Mouse (Mus musculus): ENCODE measurements around the gene Ube2h. TPM values are rescaled to one million over a fixed set of nuclear protein-coding genes. Genes with fewer than 3 reads are reported as not detected.

Gene Ube2h
- polyA plus RNA-seq, 1 experiment: 46.3 TPM

- TF ChIP-seq GATA1 (IDR thresholded peaks at IDR 0.05; ENCODE audit: low read length): no peak
Observed at GRCm38 (mm10) chr6:30195656-30196055, 108.7 kb downstream of the Ube2h start.

GRCm38 (mm10) chr6:30183624-30184023, 120.7 kb downstream of the Ube2h start:
- no peak for TF ChIP-seq GATA1 (IDR thresholded peaks at IDR 0.05; ENCODE audit: low read length)

- TF ChIP-seq GATA1 (IDR thresholded peaks at IDR 0.05; ENCODE audit: low read length): no peak
Observed at GRCm38 (mm10) chr6:30182038-30182437, 122.3 kb downstream of the Ube2h start.

GRCm38 (mm10) chr6:30180321-30180720, 124.0 kb downstream of the Ube2h start:
- TF ChIP-seq GATA1 (IDR thresholded peaks at IDR 0.05; ENCODE audit: low read length): no peak

GRCm38 (mm10) chr6:30179046-30179445, 125.3 kb downstream of the Ube2h start:
- TF ChIP-seq GATA1 (IDR thresholded peaks at IDR 0.05; ENCODE audit: low read length): no peak

- TF ChIP-seq GATA1 (IDR thresholded peaks at IDR 0.05; ENCODE audit: low read length): no peak
Observed at GRCm38 (mm10) chr6:30178023-30178639, 126.2 kb downstream of the Ube2h start.

GRCm38 (mm10) chr6:30177305-30177704, 127.0 kb downstream of the Ube2h start:
- TF ChIP-seq GATA1 (IDR thresholded peaks at IDR 0.05; ENCODE audit: low read length): no peak

- no peak for TF ChIP-seq GATA1 (IDR thresholded peaks at IDR 0.05; ENCODE audit: low read length)
Observed at GRCm38 (mm10) chr6:30176496-30176895, 127.8 kb downstream of the Ube2h start.

GRCm38 (mm10) chr6:30175918-30176421, 128.4 kb downstream of the Ube2h start:
- no peak for TF ChIP-seq GATA1 (IDR thresholded peaks at IDR 0.05; ENCODE audit: low read length)

GRCm38 (mm10) chr6:30175225-30175917, 129.0 kb downstream of the Ube2h start:
- no peak for TF ChIP-seq GATA1 (IDR thresholded peaks at IDR 0.05; ENCODE audit: low read length)

GRCm38 (mm10) chr6:30174461-30175224, 129.7 kb downstream of the Ube2h start:
- no peak for TF ChIP-seq GATA1 (IDR thresholded peaks at IDR 0.05; ENCODE audit: low read length)

GRCm38 (mm10) chr6:30173551-30174460, 130.5 kb downstream of the Ube2h start:
- TF ChIP-seq GATA1 (IDR thresholded peaks at IDR 0.05; ENCODE audit: low read length): no peak

GRCm38 (mm10) chr6:30172820-30173550, 131.4 kb downstream of the Ube2h start:
- no peak for TF ChIP-seq GATA1 (IDR thresholded peaks at IDR 0.05; ENCODE audit: low read length)

GRCm38 (mm10) chr6:30172441-30172819, 131.9 kb downstream of the Ube2h start:
- no peak for TF ChIP-seq GATA1 (IDR thresholded peaks at IDR 0.05; ENCODE audit: low read length)

All from G1E-ER4 (cell line).